Mouse (Mus musculus): ENCODE measurements at regions not wholly inside any gene's neighbourhood (a gene's known extent, or its start where the extent isn't known, plus 50 kb on each side); places are given as distances from the start of the nearest gene placed in this dataset.

- DNase-seq (ENCODE audit: low spot score) (no peak), ATAC-seq (no peak)
- no peak overlapping the region for H3K27ac ChIP-seq (ENCODE audit: low read length)
Observed at GRCm38 (mm10) chr6:117251383-117251925, 83.1 kb downstream of the Cxcl12 start.

GRCm38 (mm10) chr6:117252361-117252760 is 84.0 kb downstream of the Cxcl12 start:
- H3K4me2 ChIP-seq (replicated peaks; ENCODE audit: low read depth, low read length): no peak overlapping the region
- H3K4me3 ChIP-seq (ENCODE audit: low read depth, low read length): no peak overlapping the region
- ATAC-seq: no peak
- no peak overlapping the region for H3K27ac ChIP-seq (ENCODE audit: low read length)
- H3K27me3 ChIP-seq (replicated peaks; ENCODE audit: insufficient read depth, low read length): no peaks in the 10 kb centered on the region
- H3K36me3 ChIP-seq (ENCODE audit: insufficient read depth, low read length): no peaks in the 10 kb centered on the region
- 62% methylated on average over 2 of the region's 2 CpGs for WGBS
- no peak for TF ChIP-seq EP300 (IDR thresholded peaks at IDR 0.05)
- TF ChIP-seq CTCF (IDR thresholded peaks at IDR 0.05): no peak
- no peaks in the 10 kb centered on the region for H3K9me3 ChIP-seq (ENCODE audit: low read length)
- H3K4me1 ChIP-seq (ENCODE audit: insufficient read depth, low read depth, low read length): no peaks in the 10 kb centered on the region
- H3K9ac ChIP-seq (replicated peaks; ENCODE audit: low read depth): no peak overlapping the region
- DNase-seq (ENCODE audit: low spot score): no peak

More at GRCm38 (mm10) chr6:117251383-117251925, 83.1 kb downstream of the Cxcl12 start:
- Histone ChIP-seq H3K4me1 (ENCODE audit: insufficient read depth, low read depth, low read length) (no peaks in the 10 kb centered on the region), H3K4me2 (replicated peaks; ENCODE audit: low read depth, low read length) (no peak overlapping the region), H3K4me3 (ENCODE audit: low read depth, low read length) (no peak overlapping the region), H3K27me3 (replicated peaks; ENCODE audit: insufficient read depth, low read length) (no peaks in the 10 kb centered on the region), H3K9me3 (ENCODE audit: low read length) (no peaks in the 10 kb centered on the region), H3K9ac (replicated peaks; ENCODE audit: low read depth) (no peak overlapping the region), H3K36me3 (ENCODE audit: insufficient read depth, low read length) (no peaks in the 10 kb centered on the region)
- 66% methylated on average over 12 of the region's 12 CpGs for WGBS
- TF ChIP-seq EP300 (IDR thresholded peaks at IDR 0.05) (no peak), CTCF (IDR thresholded peaks at IDR 0.05) (no peak)

- no peak overlapping the region for H3K4me2 ChIP-seq (replicated peaks; ENCODE audit: low read depth, low read length)
- H3K9me3 ChIP-seq (ENCODE audit: low read length): no peaks in the 10 kb centered on the region
- ATAC-seq (no peak), DNase-seq (ENCODE audit: low spot score) (no peak)
- no peak overlapping the region for H3K9ac ChIP-seq (replicated peaks; ENCODE audit: low read depth)
- WGBS: 71% methylated on average over 6 of the region's 6 CpGs
- no peaks in the 10 kb centered on the region for H3K4me1 ChIP-seq (ENCODE audit: insufficient read depth, low read depth, low read length)
- no peak overlapping the region for H3K27ac ChIP-seq (ENCODE audit: low read length)
- no peak overlapping the region for H3K4me3 ChIP-seq (ENCODE audit: low read depth, low read length)
- TF ChIP-seq CTCF (IDR thresholded peaks at IDR 0.05): no peak
- no peak for TF ChIP-seq EP300 (IDR thresholded peaks at IDR 0.05)
- no peaks in the 10 kb centered on the region for H3K27me3 ChIP-seq (replicated peaks; ENCODE audit: insufficient read depth, low read length)
- H3K36me3 ChIP-seq (ENCODE audit: insufficient read depth, low read length): no peaks in the 10 kb centered on the region
Observed at GRCm38 (mm10) chr6:117253036-117253435, 84.7 kb downstream of the Cxcl12 start.

GRCm38 (mm10) chr6:117253586-117254330 is 85.4 kb downstream of the Cxcl12 start:
- 57% methylated on average over 16 of the region's 16 CpGs for WGBS
- H3K27me3 ChIP-seq (replicated peaks; ENCODE audit: insufficient read depth, low read length): no peaks in the 10 kb centered on the region
- ATAC-seq: no peak
- no peak overlapping the region for H3K9ac ChIP-seq (replicated peaks; ENCODE audit: low read depth)
- no peak overlapping the region for H3K27ac ChIP-seq (ENCODE audit: low read length)
- H3K4me3 ChIP-seq (ENCODE audit: low read depth, low read length): no peak overlapping the region
- DNase-seq (ENCODE audit: low spot score): no peak
- TF ChIP-seq CTCF (IDR thresholded peaks at IDR 0.05): no peak
- TF ChIP-seq EP300 (IDR thresholded peaks at IDR 0.05): no peak
- no peaks in the 10 kb centered on the region for H3K9me3 ChIP-seq (ENCODE audit: low read length)
- H3K4me1 ChIP-seq (ENCODE audit: insufficient read depth, low read depth, low read length): no peaks in the 10 kb centered on the region
- no peaks in the 10 kb centered on the region for H3K36me3 ChIP-seq (ENCODE audit: insufficient read depth, low read length)
- no peak overlapping the region for H3K4me2 ChIP-seq (replicated peaks; ENCODE audit: low read depth, low read length)

- H3K9me3 ChIP-seq (ENCODE audit: low read length): no peaks in the 10 kb centered on the region
- WGBS: 59% methylated on average over 3 of the region's 3 CpGs
- no peak overlapping the region for H3K4me3 ChIP-seq (ENCODE audit: low read depth, low read length)
- H3K27me3 ChIP-seq (replicated peaks; ENCODE audit: insufficient read depth, low read length): no peaks in the 10 kb centered on the region
- ATAC-seq (peak; percentile 83), DNase-seq (ENCODE audit: low spot score) (peak; percentile 75)
- no peak overlapping the region for H3K9ac ChIP-seq (replicated peaks; ENCODE audit: low read depth)
- H3K36me3 ChIP-seq (ENCODE audit: insufficient read depth, low read length): no peaks in the 10 kb centered on the region
- TF ChIP-seq EP300 (IDR thresholded peaks at IDR 0.05) (no peak), CTCF (IDR thresholded peaks at IDR 0.05) (no peak)
- no peak overlapping the region for H3K27ac ChIP-seq (ENCODE audit: low read length)
- H3K4me2 ChIP-seq (replicated peaks; ENCODE audit: low read depth, low read length): no peak overlapping the region
- H3K4me1 ChIP-seq (ENCODE audit: insufficient read depth, low read depth, low read length): no peaks in the 10 kb centered on the region
Observed at GRCm38 (mm10) chr6:117254620-117255228, 86.4 kb downstream of the Cxcl12 start.

- H3K4me1 ChIP-seq (ENCODE audit: insufficient read depth, low read depth, low read length): no peaks in the 10 kb centered on the region
- DNase-seq (ENCODE audit: low spot score): no peak
- no peaks in the 10 kb centered on the region for H3K36me3 ChIP-seq (ENCODE audit: insufficient read depth, low read length)
- ATAC-seq: no peak
- TF ChIP-seq CTCF (IDR thresholded peaks at IDR 0.05): no peak
- TF ChIP-seq EP300 (IDR thresholded peaks at IDR 0.05): no peak
- H3K9ac ChIP-seq (replicated peaks; ENCODE audit: low read depth): no peak overlapping the region
- H3K4me2 ChIP-seq (replicated peaks; ENCODE audit: low read depth, low read length): no peak overlapping the region
- 71% methylated on average over 3 of the region's 3 CpGs for WGBS
- H3K4me3 ChIP-seq (ENCODE audit: low read depth, low read length): no peak overlapping the region
- H3K27me3 ChIP-seq (replicated peaks; ENCODE audit: insufficient read depth, low read length): no peaks in the 10 kb centered on the region
- no peak overlapping the region for H3K27ac ChIP-seq (ENCODE audit: low read length)
- no peaks in the 10 kb centered on the region for H3K9me3 ChIP-seq (ENCODE audit: low read length)
Observed at GRCm38 (mm10) chr6:117255399-117256098, 87.2 kb downstream of the Cxcl12 start.

Data from lung, postnatal 0 days (tissue).